Mouse (Mus musculus) intestine, embryonic 14.5 days (tissue): Measurements from ENCODE around the gene Pdik1l. TPM values are rescaled to one million over a fixed set of nuclear protein-coding genes. Genes with fewer than 3 reads are reported as not detected.
"Not testable (repeated sequence)": the region's sequence is repeated elsewhere in the genome, so short reads cannot be mapped to it uniquely, and the experiment has no call there.

Experiments used
- ATAC-seq: fragments of 200-750 bp; cut with Nextera tagmentation; replicated peaks from 2 replicates; pipeline ENCODE4 v1.8.0; 2017; ENCODE audit warnings: low read depth, moderate number of reproducible peaks, moderate TSS enrichment, moderate library complexity; ENCODE audit not compliant: low FRiP score, low TSS enrichment
- DNase-seq: peaks from one replicate; pipeline ENCODE4 v3.0.0-alpha.2; 2018; ENCODE audit warnings: low spot score
- H3K27ac ChIP-seq: fragments of 300-500 bp; sonication (generic); 2 replicates; pipeline ENCODE4 v1.5.1; 2014; ENCODE audit warnings: low read depth, mild to moderate bottlenecking, control low read depth
- H3K27me3 ChIP-seq: fragments of 300-500 bp; sonication (generic); replicated peaks from 2 replicates; pipeline ENCODE4 v1.6.1; 2014; ENCODE audit warnings: low read length, control low read depth; ENCODE audit not compliant: control insufficient read depth, insufficient read depth
- H3K36me3 ChIP-seq: fragments of 300-500 bp; sonication (generic); 2 replicates; pipeline ENCODE4 v1.6.1; 2014; ENCODE audit warnings: low read length, control low read depth; ENCODE audit not compliant: control insufficient read depth, insufficient read depth
- H3K4me1 ChIP-seq: fragments of 300-500 bp; sonication (generic); replicated peaks from 2 replicates; pipeline ENCODE4 v1.6.1; 2014; ENCODE audit warnings: low read length, control low read depth, mixed read lengths; ENCODE audit not compliant: control insufficient read depth, insufficient read depth
- H3K4me2 ChIP-seq: fragments of 300-500 bp; sonication (generic); 2 replicates; pipeline ENCODE4 v1.6.1; 2014; ENCODE audit warnings: low read length
- H3K4me3 ChIP-seq: fragments of 300-500 bp; sonication (generic); 2 replicates; pipeline ENCODE4 v1.5.1; 2014; ENCODE audit warnings: low read depth, low read length, control low read depth, mixed read lengths
- H3K9ac ChIP-seq: fragments of 300-500 bp; sonication (generic); 2 replicates; pipeline ENCODE4 v1.6.1; 2014; ENCODE audit warnings: mild to moderate bottlenecking, low read length
- H3K9me3 ChIP-seq: fragments of 300-500 bp; sonication (generic); 2 replicates; pipeline ENCODE4 v1.6.1; 2016; ENCODE audit warnings: low read length, control low read depth; ENCODE audit not compliant: control insufficient read depth
- whole genome bisulfite sequencing: fragments of 180-500 bp; shearing (Covaris S2); extraction: QIAGEN DNeasy Blood & Tissue Kit; methylation state at CpG from one replicate; pipeline ENCODE4 v1.1.7; 2014; 5-methylcytosine and 5-hydroxymethylcytosine counted together
- polyA plus RNA-seq: library from polyadenylated mRNA; unstranded; fragments of >200 nt; fragmentation: Nextera tagmentation; extraction: Ambion mirVana; gene quantifications from 2 replicates; pipeline ENCODE4 v1.2.1, GENCODE M21; 2014

Pdik1l gene
- polyA plus RNA-seq, 1 experiment from 2014 or later, result 18.4 TPM

- 86% methylated on average over 4 of the region's 4 CpGs for WGBS
- ATAC-seq, result not testable (repeated sequence)
Observed at GRCm38 (mm10) chr4:134296096-134296495, 8.4 kb upstream of the Pdik1l start.

GRCm38 (mm10) chr4:134293692-134294163 lies 6.0 kb upstream of the Pdik1l start:
- 62% methylated on average over 9 of the region's 9 CpGs for WGBS
- no peak for ATAC-seq

More at GRCm38 (mm10) chr4:134296096-134296495, 8.4 kb upstream of the Pdik1l start:
- DNase-seq, H3K9ac ChIP-seq, H3K4me2 ChIP-seq, H3K4me1 ChIP-seq, H3K36me3 ChIP-seq, H3K27ac ChIP-seq, H3K4me3 ChIP-seq, H3K9me3 ChIP-seq, H3K27me3 ChIP-seq: not testable (repeated sequence)

GRCm38 (mm10) chr4:134293061-134293691 lies 5.5 kb upstream of the Pdik1l start:
- Histone ChIP-seq H3K27ac (no peak overlapping the region), H3K9me3 (0 out of 2 replicates have a peak, but pooled peaks cover 3% of the 10 kb centered on the region), H3K4me2 (no peak overlapping the region), H3K9ac (no peak overlapping the region), H3K27me3 (0 out of 2 replicates have a peak, but pooled peaks cover 9% of the 10 kb centered on the region), H3K4me3 (no peak overlapping the region), H3K4me1 (peaks cover 11% of the 10 kb centered on the region), H3K36me3 (no peaks in the 10 kb centered on the region)
- 76% methylated on average over 18 of the region's 18 CpGs for WGBS
- no peak for ATAC-seq
- no peak for DNase-seq

More at GRCm38 (mm10) chr4:134293692-134294163, 6.0 kb upstream of the Pdik1l start:
- H3K36me3 ChIP-seq, result no peaks in the 10 kb centered on the region
- H3K27me3 ChIP-seq, result 0 out of 2 replicates have a peak, but pooled peaks cover 9% of the 10 kb centered on the region
- no peak overlapping the region for H3K9ac ChIP-seq
- 0 out of 2 replicates have a peak, but pooled peaks cover 3% of the 10 kb centered on the region for H3K9me3 ChIP-seq
- no peak overlapping the region for H3K4me3 ChIP-seq
- H3K4me1 ChIP-seq, result peaks cover 5% of the 10 kb centered on the region
- H3K4me2 ChIP-seq, result no peak overlapping the region
- DNase-seq, result no peak
- no peak overlapping the region for H3K27ac ChIP-seq

- Histone ChIP-seq H3K9me3 (0 out of 2 replicates have a peak, but pooled peaks cover 3% of the 10 kb centered on the region), H3K4me1 (peaks cover 13% of the 10 kb centered on the region), H3K27ac (no peak overlapping the region), H3K27me3 (0 out of 2 replicates have a peak, but pooled peaks cover 9% of the 10 kb centered on the region), H3K9ac (no peak overlapping the region), H3K4me2 (no peak overlapping the region), H3K4me3 (no peak overlapping the region), H3K36me3 (no peaks in the 10 kb centered on the region)
- ATAC-seq, result no peak
- 18% methylated on average over 7 of the region's 7 CpGs for WGBS
- peak; percentile 96 for DNase-seq
Observed at GRCm38 (mm10) chr4:134292067-134292466, 4.4 kb upstream of the Pdik1l start.

- peak overlapping the region; percentile 99 for H3K27ac ChIP-seq
- peak overlapping the region; percentile 97 for H3K4me3 ChIP-seq
- H3K9me3 ChIP-seq, result no peaks in the 10 kb centered on the region
- peaks cover 11% of the 10 kb centered on the region for H3K36me3 ChIP-seq
- ATAC-seq (no peak), DNase-seq (no peak)
- peak overlapping the region; percentile 97 for H3K9ac ChIP-seq
- H3K27me3 ChIP-seq, result 0 out of 2 replicates have a peak, but pooled peaks cover 9% of the 10 kb centered on the region
- 12% methylated on average over 11 of the region's 11 CpGs for WGBS
- H3K4me2 ChIP-seq, result peak overlapping the region; percentile 89
- H3K4me1 ChIP-seq, result peaks cover 23% of the 10 kb centered on the region
Observed at GRCm38 (mm10) chr4:134288397-134289256, 932 bp upstream of the Pdik1l start.

GRCm38 (mm10) chr4:134287168-134287564 lies 529 bp downstream of the Pdik1l start:
- DNase-seq, result peak; percentile 99
- no peaks in the 10 kb centered on the region for H3K9me3 ChIP-seq
- peaks cover 26% of the 10 kb centered on the region for H3K36me3 ChIP-seq
- 2% methylated on average over 40 of the region's 59 CpGs for WGBS
- H3K9ac ChIP-seq, result peak overlapping the region; percentile 97
- H3K4me2 ChIP-seq, result peak overlapping the region; percentile 89
- peak overlapping the region; percentile 99 for H3K27ac ChIP-seq
- no peaks in the 10 kb centered on the region for H3K27me3 ChIP-seq
- peak; percentile 92 for ATAC-seq
- peak overlapping the region; percentile 97 for H3K4me3 ChIP-seq
- H3K4me1 ChIP-seq, result peaks cover 23% of the 10 kb centered on the region

- WGBS, result 1% methylated on average over 59 of the region's 59 CpGs
- Histone ChIP-seq H3K4me1 (peaks cover 23% of the 10 kb centered on the region), H3K4me3 (peak overlapping the region; percentile 97), H3K9me3 (no peaks in the 10 kb centered on the region), H3K9ac (peak overlapping the region; percentile 91), H3K4me2 (peak overlapping the region; percentile 89), H3K36me3 (peaks cover 32% of the 10 kb centered on the region), H3K27me3 (no peaks in the 10 kb centered on the region), H3K27ac (peak overlapping the region; percentile 99)
- DNase-seq, result no peak
- ATAC-seq, result peak; percentile 67
Observed at GRCm38 (mm10) chr4:134286226-134287167, 1.2 kb downstream of the Pdik1l start.

GRCm38 (mm10) chr4:134284942-134285341 lies 2.8 kb downstream of the Pdik1l start:
- H3K27me3 ChIP-seq, result no peaks in the 10 kb centered on the region
- H3K36me3 ChIP-seq, result peaks cover 48% of the 10 kb centered on the region

More at GRCm38 (mm10) chr4:134284942-134285341, 2.8 kb downstream of the Pdik1l start:
- DNase-seq (no peak), ATAC-seq (no peak)
- no peaks in the 10 kb centered on the region for H3K9me3 ChIP-seq
- WGBS, result 87% methylated on average over 2 of the region's 2 CpGs
- no peak overlapping the region for H3K27ac ChIP-seq
- H3K4me3 ChIP-seq, result no peak overlapping the region
- H3K4me2 ChIP-seq, result no peak overlapping the region
- peaks cover 23% of the 10 kb centered on the region for H3K4me1 ChIP-seq
- no peak overlapping the region for H3K9ac ChIP-seq
